Mouse (Mus musculus): ENCODE results near the gene Psmc6. TPM values are rescaled to one million over a fixed set of nuclear protein-coding genes. Genes with fewer than 3 reads are reported as not detected.
A peak's percentile ranks its signal among the peaks of the same experiment; 100 is the strongest.

Gene Psmc6
- polyA plus RNA-seq, 1 experiment from 2014 or later: 153 TPM

- Histone ChIP-seq H3K36me3 (no peaks in the 10 kb centered on the region), H3K4me2 (peak within 1 kb of the TSS; percentile 74), H3K27me3 (no peaks in the 10 kb centered on the region), H3K4me1 (peaks cover 19% of the 10 kb centered on the region), H3K4me3 (replicated peaks) (peak within 1 kb of the TSS; percentile 83), H3K9me3 (replicated peaks) (no peaks in the 10 kb centered on the region), H3K27ac (peak within 1 kb of the TSS; percentile 93), H3K9ac (peak within 1 kb of the TSS; percentile 90)
- peak; percentile 97 for ATAC-seq (replicated peaks; ENCODE audit: low FRiP score)
- WGBS: 2% methylated on average over 67 of the region's 74 CpGs
These were observed 11.0 kb upstream of the Psmc6 start, which contains the start of gene Ero1l for GRCm38 (mm10) chr14:45318426-45319236. Gene Ero1l, minus strand, starts transcription at chr14:45318771.

DNA sequence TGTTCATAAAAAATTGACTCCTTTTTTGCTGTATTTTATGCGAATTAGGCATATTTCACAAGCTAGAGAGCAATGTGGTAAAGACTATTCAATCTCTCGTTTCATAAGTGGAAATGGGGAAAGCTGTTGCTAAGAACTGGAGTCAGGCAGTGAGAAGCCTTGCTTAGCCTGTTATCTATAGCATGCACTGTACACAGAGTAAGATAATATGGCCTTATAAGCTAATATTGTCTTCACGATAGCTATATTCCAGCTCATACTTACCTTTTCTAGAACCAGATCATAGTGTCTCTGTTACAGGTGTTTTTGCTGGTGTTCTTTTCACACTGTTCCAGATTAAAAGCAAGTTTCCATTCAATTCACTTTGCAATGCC is 10.4 kb upstream of the Psmc6 start:
- no peak for ATAC-seq (replicated peaks; ENCODE audit: low FRiP score)
- Histone ChIP-seq H3K9ac (no peak overlapping the region), H3K36me3 (no peaks in the 10 kb centered on the region), H3K4me2 (peak overlapping the region; percentile 74; the same call in 1 of the 2 replicates), H3K4me1 (peaks cover 19% of the 10 kb centered on the region), H3K9me3 (replicated peaks) (no peaks in the 10 kb centered on the region), H3K4me3 (replicated peaks) (no peak overlapping the region; the same call in 1 of the 2 replicates), H3K27me3 (no peaks in the 10 kb centered on the region), H3K27ac (no peak overlapping the region)
- 68% methylated on average over 3 of the region's 3 CpGs for WGBS

GRCm38 (mm10) chr14:45320111-45320510 is 9.5 kb upstream of the Psmc6 start:
- Histone ChIP-seq H3K4me2 (no peak overlapping the region), H3K9me3 (replicated peaks) (no peaks in the 10 kb centered on the region), H3K27ac (no peak overlapping the region), H3K9ac (no peak overlapping the region), H3K36me3 (no peaks in the 10 kb centered on the region), H3K4me3 (replicated peaks) (no peak overlapping the region), H3K27me3 (no peaks in the 10 kb centered on the region), H3K4me1 (peaks cover 17% of the 10 kb centered on the region)
- WGBS: 80% methylated on average over 4 of the region's 4 CpGs
- no peak for ATAC-seq (replicated peaks; ENCODE audit: low FRiP score)

DNA sequence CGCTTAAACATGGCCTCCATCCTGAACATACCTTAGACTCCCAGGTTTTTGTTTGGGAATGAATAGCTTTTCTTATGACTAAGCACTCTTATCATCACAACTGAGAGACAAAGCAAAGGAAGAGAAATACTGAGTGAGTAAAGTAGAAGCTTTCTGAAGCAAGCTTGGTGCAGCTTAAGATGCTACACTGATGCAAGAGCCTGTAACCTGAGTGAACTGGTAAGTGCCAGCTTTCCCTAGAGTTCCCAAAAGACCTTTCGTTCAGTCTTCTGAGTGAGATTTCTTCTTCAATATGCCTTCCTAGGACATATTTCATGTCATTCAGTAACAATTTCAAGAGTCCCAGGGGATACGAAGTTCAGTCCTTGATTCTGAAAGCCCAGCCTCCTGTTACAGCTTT is 8.5 kb upstream of the Psmc6 start:
- no peak overlapping the region for H3K27ac ChIP-seq
- ATAC-seq (replicated peaks; ENCODE audit: low FRiP score): no peak
- no peak overlapping the region for H3K9ac ChIP-seq
- no peaks in the 10 kb centered on the region for H3K9me3 ChIP-seq (replicated peaks)
- no peaks in the 10 kb centered on the region for H3K36me3 ChIP-seq
- 70% methylated on average over 3 of the region's 3 CpGs for WGBS
- peaks cover 8% of the 10 kb centered on the region for H3K4me1 ChIP-seq
- H3K4me2 ChIP-seq: no peak overlapping the region
- no peaks in the 10 kb centered on the region for H3K27me3 ChIP-seq
- H3K4me3 ChIP-seq (replicated peaks): no peak overlapping the region

GRCm38 (mm10) chr14:45321622-45322021 is 8.0 kb upstream of the Psmc6 start:
- Histone ChIP-seq H3K9ac (no peak overlapping the region), H3K27ac (no peak overlapping the region), H3K27me3 (no peaks in the 10 kb centered on the region), H3K4me1 (peaks cover 8% of the 10 kb centered on the region), H3K9me3 (replicated peaks) (no peaks in the 10 kb centered on the region), H3K4me2 (no peak overlapping the region), H3K4me3 (replicated peaks) (no peak overlapping the region), H3K36me3 (no peaks in the 10 kb centered on the region)
- 69% methylated on average over 5 of the region's 5 CpGs for WGBS
- no peak for ATAC-seq (replicated peaks; ENCODE audit: low FRiP score)

DNA sequence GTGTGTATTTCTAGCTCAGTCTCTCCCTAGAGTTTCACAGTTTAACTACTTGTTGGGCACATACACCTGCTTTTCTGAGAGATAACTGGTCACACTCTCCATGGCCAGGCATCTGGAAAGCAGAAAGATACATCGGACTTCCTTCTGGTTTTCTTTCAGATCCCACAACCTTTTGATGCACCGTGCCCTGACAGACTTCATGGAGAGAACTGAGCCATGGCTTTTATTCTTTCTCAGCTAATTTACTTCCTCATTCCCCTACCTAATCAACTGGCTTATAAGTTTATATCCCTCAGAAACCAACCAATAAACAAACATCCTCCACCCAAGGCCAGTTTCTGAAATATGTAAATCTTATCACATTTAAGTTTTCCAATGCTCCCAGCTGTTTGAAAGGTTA is 7.1 kb upstream of the Psmc6 start:
- ATAC-seq (replicated peaks; ENCODE audit: low FRiP score): no peak
- WGBS: 86% methylated on average over 2 of the region's 2 CpGs
- Histone ChIP-seq H3K4me3 (replicated peaks) (no peak overlapping the region), H3K36me3 (no peaks in the 10 kb centered on the region), H3K9me3 (replicated peaks) (no peaks in the 10 kb centered on the region), H3K9ac (no peak overlapping the region), H3K4me2 (no peak overlapping the region), H3K27ac (no peak overlapping the region), H3K4me1 (peaks cover 2% of the 10 kb centered on the region), H3K27me3 (no peaks in the 10 kb centered on the region)

GRCm38 (mm10) chr14:45323320-45323719 is 6.3 kb upstream of the Psmc6 start:
- no peaks in the 10 kb centered on the region for H3K9me3 ChIP-seq (replicated peaks)
- H3K36me3 ChIP-seq: no peaks in the 10 kb centered on the region
- 83% methylated on average over 3 of the region's 3 CpGs for WGBS
- H3K4me3 ChIP-seq (replicated peaks): no peak overlapping the region
- H3K9ac ChIP-seq: no peak overlapping the region
- H3K4me2 ChIP-seq: no peak overlapping the region
- ATAC-seq (replicated peaks; ENCODE audit: low FRiP score): no peak
- H3K27me3 ChIP-seq: no peaks in the 10 kb centered on the region
- H3K4me1 ChIP-seq: no peaks in the 10 kb centered on the region
- no peak overlapping the region for H3K27ac ChIP-seq

- H3K36me3 ChIP-seq: no peaks in the 10 kb centered on the region
- H3K4me2 ChIP-seq: no peak overlapping the region
- ATAC-seq (replicated peaks; ENCODE audit: low FRiP score): no peak
- no peaks in the 10 kb centered on the region for H3K4me1 ChIP-seq
- no peak overlapping the region for H3K9ac ChIP-seq
- H3K9me3 ChIP-seq (replicated peaks): no peaks in the 10 kb centered on the region
- no peak overlapping the region for H3K4me3 ChIP-seq (replicated peaks)
- H3K27me3 ChIP-seq: no peaks in the 10 kb centered on the region
- H3K27ac ChIP-seq: no peak overlapping the region
These were observed 4.1 kb upstream of the Psmc6 start for GRCm38 (mm10) chr14:45325471-45325870.

DNA sequence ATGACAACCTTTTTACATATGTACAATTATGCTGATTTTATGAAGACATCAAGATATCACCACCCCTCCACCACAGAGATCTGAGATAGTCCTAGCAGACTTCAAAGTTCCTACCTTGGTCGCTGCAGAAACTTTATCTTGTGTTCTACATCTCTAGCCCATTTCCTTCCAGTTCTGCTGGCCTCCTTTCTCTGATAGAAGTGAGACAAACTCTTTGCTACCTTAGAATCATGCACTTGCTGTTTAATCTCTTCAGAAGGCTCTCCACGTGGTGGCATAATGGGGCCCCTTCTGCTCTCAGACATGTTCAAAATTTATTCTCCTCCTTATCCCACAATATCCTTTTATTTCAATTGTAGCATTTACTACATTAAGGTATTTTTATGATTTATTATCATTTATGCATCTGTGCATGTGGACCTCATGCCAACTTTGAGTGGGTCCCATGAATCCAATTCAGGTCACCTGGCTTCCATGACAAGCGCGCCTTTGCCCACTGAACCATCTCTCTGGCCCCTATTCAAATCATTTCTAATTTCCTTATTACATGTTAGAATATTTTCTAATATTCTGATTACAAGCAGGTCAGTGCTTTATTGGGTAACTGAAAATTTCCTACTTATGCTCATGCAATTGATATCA is 1.4 kb upstream of the Psmc6 start:
- H3K27me3 ChIP-seq: no peaks in the 10 kb centered on the region
- no peak overlapping the region for H3K4me2 ChIP-seq
- no peak overlapping the region for H3K27ac ChIP-seq
- peaks cover 9% of the 10 kb centered on the region for H3K4me1 ChIP-seq
- WGBS: 92% methylated on average over 4 of the region's 4 CpGs
- no peaks in the 10 kb centered on the region for H3K9me3 ChIP-seq (replicated peaks)
- H3K9ac ChIP-seq: no peak overlapping the region
- H3K4me3 ChIP-seq (replicated peaks): no peak overlapping the region
- H3K36me3 ChIP-seq: peaks cover 23% of the 10 kb centered on the region
- no peak for ATAC-seq (replicated peaks; ENCODE audit: low FRiP score)

GRCm38 (mm10) chr14:45329018-45329588 is 485 bp upstream of the Psmc6 start:
- ATAC-seq (replicated peaks; ENCODE audit: low FRiP score): peak; percentile 27
- WGBS: 14% methylated on average over 8 of the region's 8 CpGs
- H3K9ac ChIP-seq: no peak overlapping the region

GRCm38 (mm10) chr14:45350931-45351859 is 21.6 kb downstream of the Psmc6 start, which contains the start of gene Styx:
Gene Styx, plus strand, starts transcription at chr14:45351093.
- no peaks in the 10 kb centered on the region for H3K9me3 ChIP-seq (replicated peaks)
- peak; percentile 99 for ATAC-seq (replicated peaks; ENCODE audit: low FRiP score)
- under 1% methylated on average over 71 of the region's 93 CpGs for WGBS
- no peaks in the 10 kb centered on the region for H3K27me3 ChIP-seq
- H3K4me2 ChIP-seq: peak within 1 kb of the TSS; percentile 65
- H3K36me3 ChIP-seq: peaks cover 26% of the 10 kb centered on the region
- peaks cover 13% of the 10 kb centered on the region for H3K4me1 ChIP-seq
- H3K4me3 ChIP-seq (replicated peaks): peak within 1 kb of the TSS; percentile 73
- H3K27ac ChIP-seq: peak within 1 kb of the TSS; percentile 85
- peak within 1 kb of the TSS; percentile 78 for H3K9ac ChIP-seq

More at GRCm38 (mm10) chr14:45329018-45329588, 485 bp upstream of the Psmc6 start:
- peak overlapping the region; percentile 94 for H3K4me3 ChIP-seq (replicated peaks)
- peak overlapping the region; percentile 64 for H3K4me2 ChIP-seq
- 0 out of 2 replicates have a peak overlapping the region, but pooled peaks have one; percentile 35 for H3K27ac ChIP-seq
- no peaks in the 10 kb centered on the region for H3K27me3 ChIP-seq
- H3K4me1 ChIP-seq: peaks cover 9% of the 10 kb centered on the region
- H3K9me3 ChIP-seq (replicated peaks): no peaks in the 10 kb centered on the region
- H3K36me3 ChIP-seq: peaks cover 30% of the 10 kb centered on the region
